Mouse (Mus musculus) embryonic fibroblast, embryonic 13.5 days (primary cell): ENCODE measurements around the gene Abca17.

Source experiments
- CTCF ChIP-seq: IDR thresholded peaks from 2 replicates; pipeline ENCODE4 v1.5.1; 2011; ENCODE audit warnings: mild to moderate bottlenecking, control low read depth, low read length, moderate library complexity, borderline replicate concordance; ENCODE audit not compliant: insufficient read depth
- POLR2A ChIP-seq: IDR thresholded peaks from 2 replicates; pipeline ENCODE4 v1.6.1; 2011; ENCODE audit warnings: low read depth, mild to moderate bottlenecking, control low read depth, low read length, moderate library complexity

- no peak for TF ChIP-seq POLR2A
- no peak for TF ChIP-seq CTCF
These were observed at the start of gene Abca17 for GRCm38 (mm10) chr17:24350926-24351759.
